Mouse (Mus musculus) MEL (cell line): Measurements from ENCODE around the gene Gstz1. TPM values are rescaled to one million over a fixed set of nuclear protein-coding genes. Genes with fewer than 3 reads are reported as not detected.

Source experiments
- DNase-seq: peaks from one replicate; pipeline ENCODE4 v3.0.0; 2011; ENCODE audit warnings: low read depth, low spot score
- H3K27ac ChIP-seq: 2 replicates; pipeline ENCODE4 v1.5.1; 2012; ENCODE audit warnings: low read depth, mild to moderate bottlenecking, control low read depth, low read length, moderate library complexity; ENCODE audit not compliant: control insufficient read depth
- H3K27me3 ChIP-seq, 2 experiments: fragments of 150-350 bp in 1 of 2; sonication (generic) in 1 of 2; 2 replicates each; pipeline ENCODE4 v1.6.1; 2012; ENCODE audit warnings: low read length in 2 of 2, mild to moderate bottlenecking in 2 of 2, improper control_type of control experiment in 1 of 2, moderate library complexity in 1 of 2; ENCODE audit not compliant: insufficient read depth in 2 of 2, control insufficient read depth in 1 of 2
- H3K36me3 ChIP-seq, 2 experiments: 2 replicates each; pipeline ENCODE4 v1.6.1; 2012 to 2014; ENCODE audit warnings: low read length in 2 of 2, improper control_type of control experiment in 1 of 2, inconsistent platforms in 1 of 2, mild to moderate bottlenecking in 1 of 2; ENCODE audit not compliant: insufficient read depth in 2 of 2, control insufficient read depth in 1 of 2
- H3K4me1 ChIP-seq, 2 experiments: fragments of 150-350 bp in 1 of 2; sonication (generic) in 1 of 2; 2 replicates each; pipeline ENCODE4 v1.6.1; 2012; ENCODE audit warnings: low read length in 2 of 2, improper control_type of control experiment in 1 of 2, mild to moderate bottlenecking in 1 of 2; ENCODE audit not compliant: insufficient read depth in 2 of 2, control insufficient read depth in 1 of 2
- H3K4me3 ChIP-seq, 2 experiments: fragments of 150-350 bp in 1 of 2; sonication (generic) in 1 of 2; 2 replicates each; pipeline ENCODE4 v1.5.1; 2012; ENCODE audit warnings: low read depth in 2 of 2, low read length in 2 of 2, mild to moderate bottlenecking in 2 of 2, moderate library complexity in 2 of 2, control low read depth in 1 of 2, improper control_type of control experiment in 1 of 2; ENCODE audit not compliant: control insufficient read depth in 1 of 2, insufficient read depth in 1 of 2
- H3K79me2 ChIP-seq: 2 replicates; pipeline ENCODE4 v1.6.1; 2012; ENCODE audit warnings: mild to moderate bottlenecking, low read length, moderate library complexity; ENCODE audit not compliant: control insufficient read depth, poor library complexity, insufficient read depth
- H3K9ac ChIP-seq: 2 replicates; pipeline ENCODE4 v1.6.1; 2012; ENCODE audit warnings: low read depth, mild to moderate bottlenecking, control low read depth, low read length, moderate library complexity; ENCODE audit not compliant: control insufficient read depth, poor library complexity, severe bottlenecking
- H3K9me3 ChIP-seq: fragments of 150-350 bp; sonication (generic); replicated peaks from 2 replicates; pipeline ENCODE4 v1.6.1; 2012; ENCODE audit warnings: mild to moderate bottlenecking, low read length, improper control_type of control experiment, moderate library complexity; ENCODE audit not compliant: insufficient read depth
- CHD2 ChIP-seq: IDR thresholded peaks from 2 replicates; pipeline ENCODE4 v1.6.1; 2011; ENCODE audit warnings: low read length, improper control_type of control experiment
- CTCF ChIP-seq, 3 experiments: IDR thresholded peaks in 2 of 3; conservative IDR thresholded peaks in 1 of 3; 2 replicates each; pipeline ENCODE4 v1.5.1; 2011 to 2012; ENCODE audit warnings: low read length in 3 of 3, low read depth in 2 of 3, mild to moderate bottlenecking in 2 of 3, improper control_type of control experiment in 1 of 3, inconsistent platforms in 1 of 3, mixed read lengths in 1 of 3, moderate library complexity in 1 of 3; ENCODE audit not compliant: control insufficient read depth in 1 of 3, insufficient read depth in 1 of 3, poor library complexity in 1 of 3, severe bottlenecking in 1 of 3
- E2F4 ChIP-seq: IDR thresholded peaks from 2 replicates; pipeline ENCODE4 v1.6.1; 2011; ENCODE audit warnings: low read depth, low read length, improper control_type of control experiment, borderline replicate concordance
- EP300 ChIP-seq, 2 experiments: IDR thresholded peaks; 2 replicates each; pipeline ENCODE4 v1.6.1; 2011; ENCODE audit warnings: improper control_type of control experiment in 2 of 2, low read length in 2 of 2, low read depth in 1 of 2, mild to moderate bottlenecking in 1 of 2
- ETS1 ChIP-seq: IDR thresholded peaks from 2 replicates; pipeline ENCODE4 v1.6.1; 2012; ENCODE audit warnings: low read depth, mild to moderate bottlenecking, inconsistent platforms, low read length, improper control_type of control experiment, moderate library complexity
- GATA1 ChIP-seq: IDR thresholded peaks from 2 replicates; pipeline ENCODE4 v1.6.1; 2011; ENCODE audit warnings: low read depth, low read length, improper control_type of control experiment
- HCFC1 ChIP-seq: IDR thresholded peaks from 2 replicates; pipeline ENCODE4 v1.6.1; 2012; ENCODE audit warnings: low read depth, mild to moderate bottlenecking, inconsistent platforms, low read length, improper control_type of control experiment, moderate library complexity
- MAFK ChIP-seq: IDR thresholded peaks from 2 replicates; pipeline ENCODE4 v1.6.1; 2011; ENCODE audit warnings: low read depth, mild to moderate bottlenecking, low read length, improper control_type of control experiment, borderline replicate concordance
- MAX ChIP-seq: IDR thresholded peaks from 2 replicates; pipeline ENCODE4 v1.6.1; 2011; ENCODE audit warnings: low read length, improper control_type of control experiment
- MXI1 ChIP-seq: IDR thresholded peaks from 2 replicates; pipeline ENCODE4 v1.6.1; 2011; ENCODE audit warnings: mild to moderate bottlenecking, low read depth, low read length, improper control_type of control experiment
- NELFE ChIP-seq: IDR thresholded peaks from 2 replicates; pipeline ENCODE4 v1.6.1; 2011; ENCODE audit warnings: low read depth, low read length, improper control_type of control experiment
- RAD21 ChIP-seq: IDR thresholded peaks from 2 replicates; pipeline ENCODE4 v1.6.1; 2011; ENCODE audit warnings: mild to moderate bottlenecking, low read depth, low read length, improper control_type of control experiment
- SIN3A ChIP-seq: IDR thresholded peaks from 2 replicates; pipeline ENCODE4 v1.6.1; 2012; ENCODE audit warnings: low read length, improper control_type of control experiment, inconsistent platforms
- SMC3 ChIP-seq: IDR thresholded peaks from 2 replicates; pipeline ENCODE4 v1.6.1; 2011; ENCODE audit warnings: low read depth, low read length, improper control_type of control experiment
- TAL1 ChIP-seq: IDR thresholded peaks from 2 replicates; pipeline ENCODE4 v1.6.1; 2012; ENCODE audit warnings: mild to moderate bottlenecking, inconsistent platforms, low read length, moderate library complexity, mixed read lengths
- TCF12 ChIP-seq: IDR thresholded peaks from 2 replicates; pipeline ENCODE4 v1.6.1; 2014; ENCODE audit warnings: low read depth, mild to moderate bottlenecking, inconsistent platforms, low read length, improper control_type of control experiment, moderate library complexity
- ZKSCAN1 ChIP-seq: IDR thresholded peaks from 2 replicates; pipeline ENCODE4 v1.6.1; 2012; ENCODE audit warnings: low read depth, mild to moderate bottlenecking, inconsistent platforms, low read length, improper control_type of control experiment, moderate library complexity
- polyA plus RNA-seq, 2 experiments: library from polyadenylated mRNA; stranded (reverse) in 1 of 2; unstranded in 1 of 2; fragments of >175 nt in 1 of 2; fragments of >200 nt in 1 of 2; gene quantifications; 2 replicates each; pipeline versions ENCODE4 v1.2.1 to v1.2.4; 2012; ENCODE audit warnings: low replicate concordance in 2 of 2, low read depth in 1 of 2; ENCODE audit not compliant: insufficient read length in 2 of 2, insufficient read depth in 1 of 2, missing spikeins in 1 of 2
- total RNA-seq: library from RNA; depleted of rRNA; stranded (reverse); fragments of 300-350 nt; gene quantifications from 2 replicates; pipeline ENCODE4 v1.2.3, GENCODE M21; 2012

Gstz1 gene
- total and polyA plus RNA-seq, 3 experiments = 18.0 to 33.3 TPM; not detected in 1

DNA sequence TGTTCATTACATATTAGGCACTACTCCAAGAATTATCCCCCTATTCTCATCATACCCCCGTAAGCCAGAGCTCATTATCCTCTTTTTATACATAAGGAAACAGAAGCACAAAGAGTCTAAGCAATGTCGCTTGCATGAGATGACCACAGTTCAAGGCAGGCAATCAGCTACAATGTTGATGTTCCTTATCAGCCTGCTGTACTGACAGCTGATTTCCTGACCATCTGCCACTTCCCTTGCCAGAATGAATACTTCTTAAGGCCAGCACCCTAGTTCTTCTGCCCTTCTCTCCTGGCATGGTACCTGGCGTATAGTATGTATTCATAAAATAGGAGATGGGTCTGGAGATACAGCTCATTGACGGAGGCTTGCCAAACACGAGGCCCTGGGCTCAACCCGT lies 14.8 kb upstream of the Gstz1 start:
- peak; percentile 21 for DNase-seq
- H3K27ac ChIP-seq = no peak overlapping the region
- no peaks in the 10 kb centered on the region for H3K79me2 ChIP-seq
- peaks cover 2 to 10% of the 10 kb centered on the region in 2 experiments; a peak in 3 of 4 replicates for H3K4me1 ChIP-seq
- no peaks in the 10 kb centered on the region for H3K9me3 ChIP-seq
- no peak overlapping the region for H3K4me3 ChIP-seq
- no peaks in the 10 kb centered on the region for H3K27me3 ChIP-seq
- H3K9ac ChIP-seq = no peak overlapping the region
- TF ChIP-seq TCF12 (peak; percentile 46; the same call in 1 of the 2 replicates), RAD21 (no peak), EP300 (IDR thresholded peaks at IDR 0.05; ENCODE audit: low read depth in 1 of 2, low read length in 2 of 2) (peak; percentile 39 to 60; a peak in 2 of 4 replicates), HCFC1 (no peak), ZKSCAN1 (no peak), ETS1 (peak; percentile 91), MAFK (no peak), CTCF (IDR thresholded peaks at IDR 0.05 in 2 of 3, conservative IDR thresholded peaks at IDR 0.05 in 1 of 3; ENCODE audit: control insufficient read depth in 1 of 3, insufficient read depth in 1 of 3, low read depth in 2 of 3, low read length in 3 of 3, poor library complexity in 1 of 3, severe bottlenecking in 1 of 3) (no peak), GATA1 (peak; percentile 76), SMC3 (no peak), NELFE (no peak), SIN3A (peak; percentile 50), TAL1 (0 out of 2 replicates have a peak, but pooled peaks have one; percentile 33), CHD2 (no peak), E2F4 (no peak), MAX (0 out of 2 replicates have a peak, but pooled peaks have one; percentile 23), MXI1 (no peak; the same call in 1 of the 2 replicates)
- peaks cover 0 to 9% of the 10 kb centered on the region in 2 experiments; a peak in 2 of 4 replicates for H3K36me3 ChIP-seq

DNA sequence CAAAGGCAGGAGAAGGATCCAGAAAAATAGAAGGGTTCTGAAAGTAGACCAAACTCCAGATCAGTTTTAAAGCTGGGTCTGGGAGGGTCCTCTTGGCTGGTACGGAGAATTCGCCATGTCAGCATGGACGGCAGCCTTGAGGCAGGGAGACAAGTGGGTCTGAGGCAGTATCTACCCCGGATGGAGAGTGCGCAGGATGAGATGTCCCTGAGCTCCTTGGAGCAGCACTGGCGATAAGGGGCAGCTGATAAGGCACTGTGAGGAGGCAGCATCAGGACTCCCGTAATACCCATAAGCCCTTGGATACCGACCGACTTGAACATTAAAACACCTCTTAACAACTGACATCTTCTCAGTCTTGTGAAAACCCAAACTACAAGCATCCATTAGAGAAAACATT lies 14.2 kb upstream of the Gstz1 start:
- TF ChIP-seq E2F4 (no peak), GATA1 (peak; percentile 5; the same call in 1 of the 2 replicates)
- H3K9me3 ChIP-seq = no peaks in the 10 kb centered on the region
- H3K4me3 ChIP-seq = no peak overlapping the region
- no peaks in the 10 kb centered on the region for H3K79me2 ChIP-seq
- no peak overlapping the region for H3K9ac ChIP-seq
- H3K36me3 ChIP-seq = peaks cover 0 to 9% of the 10 kb centered on the region in 2 experiments; a peak in 2 of 4 replicates
- no peak for DNase-seq
- H3K27me3 ChIP-seq = no peaks in the 10 kb centered on the region
- peaks cover 2 to 10% of the 10 kb centered on the region in 2 experiments; a peak in 3 of 4 replicates for H3K4me1 ChIP-seq
- no peak overlapping the region for H3K27ac ChIP-seq
